Mouse (Mus musculus): ENCODE measurements around the gene Rad51b. TPM values are rescaled to one million over a fixed set of nuclear protein-coding genes. Genes with fewer than 3 reads are reported as not detected.

The Rad51b gene
- polyA plus RNA-seq, 1 experiment from 2014 or later = 8.9 TPM

DNA sequence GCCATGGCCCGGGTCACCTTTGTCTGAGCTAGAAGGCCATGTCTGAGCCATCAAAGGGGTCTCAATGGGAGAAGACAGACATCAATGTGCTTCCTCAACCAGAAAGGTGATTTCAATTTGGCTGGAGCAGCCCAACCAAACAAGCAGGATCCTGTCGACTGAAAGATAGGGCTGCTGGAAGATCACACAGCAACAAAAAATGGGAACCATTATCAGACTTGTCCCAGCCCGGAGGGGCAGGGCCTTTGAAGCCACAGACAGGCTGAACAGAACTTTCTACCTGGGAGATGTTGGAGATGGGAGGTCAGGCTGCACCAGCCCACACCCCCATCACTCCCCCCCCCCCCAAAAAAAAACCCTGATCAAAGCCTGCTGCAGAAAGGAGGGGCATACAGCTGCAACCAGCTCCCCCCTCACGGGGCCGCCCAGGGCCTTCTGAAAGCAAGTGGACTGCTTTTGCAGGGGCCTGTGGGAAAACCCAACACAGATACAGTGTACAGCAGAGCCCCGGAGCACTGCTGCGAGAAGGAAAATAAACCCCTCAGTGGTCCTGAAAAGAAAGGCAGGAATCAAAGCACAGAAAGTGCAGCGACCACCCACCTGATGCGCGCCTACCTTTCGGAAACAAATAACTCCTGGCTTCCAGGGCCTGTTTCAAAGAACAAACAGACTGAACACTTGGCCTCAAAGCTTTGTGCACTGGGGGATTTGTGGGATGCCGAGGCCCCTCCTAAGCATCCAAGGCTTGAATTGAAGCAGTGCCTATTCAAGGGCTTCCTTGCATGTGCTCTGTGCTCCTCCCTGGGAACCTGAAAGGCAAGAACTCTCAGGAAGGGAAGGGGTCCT, 542.2 kb downstream of the Rad51b start:
- H3K9ac ChIP-seq (replicated peaks; ENCODE audit: low read length) = peak overlapping the region; percentile 31; the same call in 1 of the 2 replicates
- peaks cover 69% of the 10 kb centered on the region for H3K4me1 ChIP-seq (ENCODE audit: insufficient read depth, low read length)
- H3K4me3 ChIP-seq (ENCODE audit: low read length) = no peak overlapping the region
- no peaks in the 10 kb centered on the region for H3K27me3 ChIP-seq (ENCODE audit: insufficient read depth, low read length)
- H3K36me3 ChIP-seq (ENCODE audit: insufficient read depth, low read length) = no peaks in the 10 kb centered on the region
- WGBS = 61% methylated on average over 12 of the region's 12 CpGs
- peak overlapping the region; percentile 73 for H3K27ac ChIP-seq (ENCODE audit: low read length)
- no peak overlapping the region for H3K4me2 ChIP-seq (replicated peaks; ENCODE audit: low read depth, low read length)
- H3K9me3 ChIP-seq (ENCODE audit: low read length) = no peaks in the 10 kb centered on the region
- ATAC-seq (ENCODE audit: low FRiP score, low TSS enrichment) = no peak

DNA sequence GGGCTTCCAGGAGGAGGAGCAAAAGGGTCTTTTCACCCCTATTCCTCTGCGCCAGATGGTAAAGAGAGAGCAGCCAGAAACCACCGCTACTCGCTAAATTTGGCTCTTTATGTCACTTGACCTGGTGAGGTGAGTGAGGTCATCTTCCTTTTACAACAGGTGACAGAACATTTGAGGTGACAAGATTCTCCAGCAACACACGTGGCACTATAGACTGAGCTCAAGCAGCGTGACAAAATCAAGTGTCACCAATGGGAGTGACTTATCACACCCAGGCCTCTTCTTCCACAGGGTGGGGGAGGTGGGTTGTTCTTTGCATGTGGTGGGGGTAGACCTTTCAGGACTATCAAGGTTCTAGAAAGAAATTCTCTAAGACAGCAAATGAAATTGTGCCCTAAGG, 543.4 kb downstream of the Rad51b start:
- no peaks in the 10 kb centered on the region for H3K9me3 ChIP-seq (ENCODE audit: low read length)

DNA sequence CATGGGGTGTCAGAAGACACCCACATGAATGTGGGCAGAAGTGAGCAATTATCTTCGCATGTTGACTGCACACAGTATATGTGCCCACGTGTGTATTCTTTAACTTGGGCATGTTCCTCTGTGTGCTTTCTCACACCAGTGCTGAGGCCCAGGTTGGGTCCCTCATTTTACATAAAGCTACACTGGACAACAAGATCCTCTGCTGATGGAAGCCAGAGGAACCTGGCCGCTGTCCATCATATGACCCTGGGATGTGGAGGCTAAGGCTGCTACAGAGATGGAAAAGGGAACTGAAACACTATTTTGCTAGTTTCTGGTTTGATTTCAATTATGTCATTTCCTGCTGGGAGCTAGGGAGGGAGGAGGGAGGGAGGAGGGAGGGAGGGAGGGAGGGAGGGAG, 544.2 kb downstream of the Rad51b start:
- Histone ChIP-seq H3K36me3 (ENCODE audit: insufficient read depth, low read length) (no peaks in the 10 kb centered on the region), H3K27me3 (ENCODE audit: insufficient read depth, low read length) (no peaks in the 10 kb centered on the region), H3K27ac (ENCODE audit: low read length) (peak overlapping the region; percentile 70), H3K9me3 (ENCODE audit: low read length) (no peaks in the 10 kb centered on the region), H3K4me3 (ENCODE audit: low read length) (no peak overlapping the region), H3K4me2 (replicated peaks; ENCODE audit: low read depth, low read length) (no peak overlapping the region), H3K9ac (replicated peaks; ENCODE audit: low read length) (no peak overlapping the region), H3K4me1 (ENCODE audit: insufficient read depth, low read length) (peaks cover 85% of the 10 kb centered on the region)
- WGBS = 92% methylated on average over 3 of the region's 3 CpGs
- no peak for ATAC-seq (ENCODE audit: low FRiP score, low TSS enrichment)

More for the DNA sequence above, 543.4 kb downstream of the Rad51b start:
- no peak overlapping the region for H3K4me3 ChIP-seq (ENCODE audit: low read length)
- H3K27ac ChIP-seq (ENCODE audit: low read length) = no peak overlapping the region
- WGBS = 56% methylated on average over 5 of the region's 5 CpGs
- no peaks in the 10 kb centered on the region for H3K27me3 ChIP-seq (ENCODE audit: insufficient read depth, low read length)
- H3K36me3 ChIP-seq (ENCODE audit: insufficient read depth, low read length) = no peaks in the 10 kb centered on the region
- ATAC-seq (ENCODE audit: low FRiP score, low TSS enrichment) = no peak
- no peak overlapping the region for H3K9ac ChIP-seq (replicated peaks; ENCODE audit: low read length)
- peaks cover 79% of the 10 kb centered on the region for H3K4me1 ChIP-seq (ENCODE audit: insufficient read depth, low read length)
- H3K4me2 ChIP-seq (replicated peaks; ENCODE audit: low read depth, low read length) = no peak overlapping the region

DNA sequence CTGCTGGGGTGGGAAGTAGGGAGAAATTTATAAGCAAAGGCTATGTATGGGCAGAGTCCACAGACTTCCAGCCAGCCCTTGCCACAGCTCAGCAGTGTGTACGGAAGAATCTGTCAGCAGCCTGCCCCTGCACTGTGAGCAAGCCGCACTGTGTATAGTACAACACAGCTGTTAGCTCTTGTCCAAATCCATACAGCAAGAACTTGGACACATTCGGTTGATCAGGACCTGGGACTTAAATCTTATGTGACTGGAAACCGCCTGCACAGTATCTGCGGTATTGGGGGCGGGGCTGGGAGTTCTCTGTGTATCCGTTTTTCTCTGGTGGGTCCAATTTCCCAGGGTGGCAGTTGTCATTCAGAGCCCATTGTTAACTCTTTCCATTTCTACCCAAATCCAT, 545.2 kb downstream of the Rad51b start:
- 0 out of 2 replicates have a peak overlapping the region, but pooled peaks have one; percentile 13 for H3K4me2 ChIP-seq (replicated peaks; ENCODE audit: low read depth, low read length)
- H3K36me3 ChIP-seq (ENCODE audit: insufficient read depth, low read length) = no peaks in the 10 kb centered on the region
- H3K27me3 ChIP-seq (ENCODE audit: insufficient read depth, low read length) = no peaks in the 10 kb centered on the region
- peak overlapping the region; percentile 97 for H3K27ac ChIP-seq (ENCODE audit: low read length)
- peak overlapping the region; percentile 50 for H3K9ac ChIP-seq (replicated peaks; ENCODE audit: low read length)
- peak; percentile 85 for ATAC-seq (ENCODE audit: low FRiP score, low TSS enrichment)
- WGBS = 14% methylated on average over 7 of the region's 7 CpGs
- H3K4me3 ChIP-seq (ENCODE audit: low read length) = no peak overlapping the region
- H3K4me1 ChIP-seq (ENCODE audit: insufficient read depth, low read length) = peaks cover 94% of the 10 kb centered on the region
- no peaks in the 10 kb centered on the region for H3K9me3 ChIP-seq (ENCODE audit: low read length)

DNA sequence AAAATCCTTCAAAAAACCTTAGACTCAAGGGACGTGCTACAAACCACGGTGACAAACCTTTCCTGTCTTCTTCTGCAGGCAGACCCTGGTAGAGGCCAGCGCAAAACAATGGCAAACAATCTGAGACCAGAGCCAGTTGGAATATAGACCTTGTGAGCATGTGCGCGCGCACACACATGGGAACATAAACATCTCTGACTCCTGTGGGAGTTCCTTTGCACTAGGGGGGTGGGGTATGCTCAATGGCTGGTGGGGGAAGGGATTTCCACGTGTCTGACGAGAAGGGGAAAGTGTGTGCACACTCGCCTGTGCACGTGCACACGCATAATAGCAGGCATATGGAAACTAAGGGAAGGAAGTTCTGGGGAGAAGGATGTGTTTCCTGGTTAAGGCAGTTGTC, 545.9 kb downstream of the Rad51b start:
- ATAC-seq (ENCODE audit: low FRiP score, low TSS enrichment) = no peak
- Histone ChIP-seq H3K4me2 (replicated peaks; ENCODE audit: low read depth, low read length) (0 out of 2 replicates have a peak overlapping the region, but pooled peaks have one; percentile 13), H3K27me3 (ENCODE audit: insufficient read depth, low read length) (no peaks in the 10 kb centered on the region), H3K9ac (replicated peaks; ENCODE audit: low read length) (peak overlapping the region; percentile 50), H3K9me3 (ENCODE audit: low read length) (no peaks in the 10 kb centered on the region), H3K4me3 (ENCODE audit: low read length) (no peak overlapping the region), H3K4me1 (ENCODE audit: insufficient read depth, low read length) (peaks cover 87% of the 10 kb centered on the region), H3K36me3 (ENCODE audit: insufficient read depth, low read length) (no peaks in the 10 kb centered on the region), H3K27ac (ENCODE audit: low read length) (peak overlapping the region; percentile 97)
- 54% methylated on average over 11 of the region's 11 CpGs for WGBS

DNA sequence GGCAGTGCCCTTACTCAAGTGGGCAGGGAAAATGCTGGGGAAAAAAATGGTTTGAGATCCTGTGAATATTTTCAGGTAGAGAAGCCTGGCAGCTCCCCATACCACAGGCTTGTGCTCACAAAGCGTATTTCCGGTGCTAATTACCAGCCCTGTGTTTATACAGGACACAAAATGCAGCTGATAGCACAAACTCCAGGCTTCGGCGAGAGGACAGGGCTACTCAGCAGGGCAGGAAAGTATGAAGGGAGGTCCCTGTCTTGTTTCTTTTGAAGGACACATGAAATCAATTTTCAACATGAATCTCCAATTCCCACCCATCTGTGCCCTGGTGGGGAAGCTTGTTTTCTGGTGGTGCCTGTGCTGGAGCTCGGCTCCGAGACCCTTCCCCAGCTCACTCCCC, 546.4 kb downstream of the Rad51b start:
- Histone ChIP-seq H3K9me3 (ENCODE audit: low read length) (no peaks in the 10 kb centered on the region), H3K36me3 (ENCODE audit: insufficient read depth, low read length) (no peaks in the 10 kb centered on the region), H3K4me1 (ENCODE audit: insufficient read depth, low read length) (peaks cover 86% of the 10 kb centered on the region), H3K9ac (replicated peaks; ENCODE audit: low read length) (0 out of 2 replicates have a peak overlapping the region, but pooled peaks have one; percentile 18), H3K4me2 (replicated peaks; ENCODE audit: low read depth, low read length) (no peak overlapping the region), H3K27ac (ENCODE audit: low read length) (peak overlapping the region; percentile 97), H3K4me3 (ENCODE audit: low read length) (no peak overlapping the region), H3K27me3 (ENCODE audit: insufficient read depth, low read length) (no peaks in the 10 kb centered on the region)
- WGBS = 27% methylated on average over 6 of the region's 6 CpGs
- no peak for ATAC-seq (ENCODE audit: low FRiP score, low TSS enrichment)

DNA sequence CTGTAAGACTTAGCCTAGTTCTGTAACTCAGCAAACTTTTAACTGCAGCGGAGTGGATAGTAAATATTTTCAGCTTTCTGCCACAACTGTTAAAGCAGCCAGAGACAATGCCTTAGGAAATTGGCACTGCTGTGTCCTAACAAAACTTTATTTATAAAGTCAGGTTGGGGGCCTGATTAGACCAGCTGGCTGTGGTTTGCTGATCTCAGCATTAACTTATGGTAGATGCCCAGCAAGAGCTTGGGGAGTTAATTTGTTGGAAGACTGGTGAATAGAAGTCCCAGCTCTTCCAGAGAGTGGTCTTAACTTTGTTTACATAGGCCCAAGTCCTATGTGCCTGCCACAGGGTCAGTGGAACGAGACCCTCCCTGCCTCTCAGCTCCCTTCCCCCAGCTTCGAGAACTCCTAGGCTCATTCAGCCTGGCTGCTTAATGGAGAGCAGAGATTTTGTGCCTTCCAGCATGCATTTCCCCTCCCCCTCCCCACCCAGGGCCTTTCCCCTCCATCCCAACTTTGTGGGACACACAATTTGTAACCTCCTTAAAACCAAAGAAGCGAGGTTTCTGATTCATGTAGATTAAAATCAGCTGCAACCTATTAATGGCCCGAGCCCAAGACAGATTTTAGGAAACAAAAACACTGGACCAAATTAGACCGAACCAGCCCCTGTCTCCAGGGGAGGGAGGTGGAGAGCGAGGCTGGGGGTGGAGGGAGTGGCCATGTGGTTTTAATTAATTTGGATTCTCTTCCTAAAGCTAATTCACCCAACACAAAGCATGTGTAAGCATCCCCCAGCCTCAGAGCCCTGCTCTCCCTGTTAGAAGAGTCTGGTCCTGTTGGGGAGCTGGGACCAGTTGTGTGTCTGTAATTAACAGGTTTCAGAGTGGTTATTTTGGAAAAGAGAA, 549.4 kb downstream of the Rad51b start:
- WGBS = 37% methylated on average over 7 of the region's 7 CpGs
- ATAC-seq (ENCODE audit: low FRiP score, low TSS enrichment) = no peak
- Histone ChIP-seq H3K4me2 (replicated peaks; ENCODE audit: low read depth, low read length) (no peak overlapping the region), H3K9me3 (ENCODE audit: low read length) (no peaks in the 10 kb centered on the region), H3K4me1 (ENCODE audit: insufficient read depth, low read length) (peaks cover 66% of the 10 kb centered on the region), H3K27ac (ENCODE audit: low read length) (peak overlapping the region; percentile 61), H3K36me3 (ENCODE audit: insufficient read depth, low read length) (no peaks in the 10 kb centered on the region), H3K4me3 (ENCODE audit: low read length) (no peak overlapping the region), H3K27me3 (ENCODE audit: insufficient read depth, low read length) (no peaks in the 10 kb centered on the region), H3K9ac (replicated peaks; ENCODE audit: low read length) (no peak overlapping the region; the same call in 1 of the 2 replicates)

DNA sequence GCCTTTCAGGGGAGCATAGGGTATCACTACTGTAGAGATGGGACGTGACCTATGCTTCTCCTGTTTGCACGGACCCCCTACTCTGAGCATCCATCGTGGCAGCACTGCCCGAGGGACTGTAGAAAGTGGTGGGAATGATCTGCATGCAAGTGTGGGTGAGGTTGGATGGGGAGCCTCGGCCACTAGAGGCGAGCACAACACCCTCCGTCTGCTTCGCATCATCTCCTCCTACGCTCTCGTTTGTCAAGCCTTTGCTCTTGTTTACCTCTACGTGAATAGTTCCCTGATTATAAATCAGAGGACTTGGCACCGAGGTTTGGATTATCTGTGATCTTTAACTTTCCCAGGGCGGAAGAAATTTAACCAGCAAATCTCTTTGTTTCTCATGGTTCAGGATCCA, 551.5 kb downstream of the Rad51b start:
- peak overlapping the region; percentile 44; the same call in 1 of the 2 replicates for H3K27ac ChIP-seq (ENCODE audit: low read length)
- H3K27me3 ChIP-seq (ENCODE audit: insufficient read depth, low read length) = no peaks in the 10 kb centered on the region
- H3K36me3 ChIP-seq (ENCODE audit: insufficient read depth, low read length) = no peaks in the 10 kb centered on the region
- peaks cover 5% of the 10 kb centered on the region; the same call in 1 of the 2 replicates for H3K9me3 ChIP-seq (ENCODE audit: low read length)
- H3K4me3 ChIP-seq (ENCODE audit: low read length) = no peak overlapping the region
- ATAC-seq (ENCODE audit: low FRiP score, low TSS enrichment) = no peak
- no peak overlapping the region for H3K9ac ChIP-seq (replicated peaks; ENCODE audit: low read length)
- 27% methylated on average over 13 of the region's 13 CpGs for WGBS
- peaks cover 46% of the 10 kb centered on the region for H3K4me1 ChIP-seq (ENCODE audit: insufficient read depth, low read length)
- no peak overlapping the region for H3K4me2 ChIP-seq (replicated peaks; ENCODE audit: low read depth, low read length)

DNA sequence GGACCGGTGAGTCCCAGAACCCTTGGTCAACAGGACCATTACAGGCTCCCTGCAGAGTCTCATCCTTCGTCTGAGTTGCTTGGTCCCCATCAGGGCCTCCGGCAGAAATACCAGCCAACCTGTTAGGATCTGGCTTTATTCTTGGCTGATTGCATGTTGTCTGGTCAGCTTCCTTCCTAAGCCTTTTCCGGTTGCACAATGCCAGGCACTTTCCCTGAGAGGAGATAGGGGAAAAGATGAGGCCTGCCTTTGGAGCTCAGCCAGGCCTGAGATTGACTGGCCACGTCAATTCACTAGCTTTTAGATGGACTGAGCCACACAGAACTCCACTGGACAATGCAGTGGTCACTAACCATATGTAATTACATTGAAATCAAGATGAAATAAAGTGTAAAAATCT, 552.9 kb downstream of the Rad51b start:
- peaks cover 5% of the 10 kb centered on the region; the same call in 1 of the 2 replicates for H3K9me3 ChIP-seq (ENCODE audit: low read length)
- H3K36me3 ChIP-seq (ENCODE audit: insufficient read depth, low read length) = no peaks in the 10 kb centered on the region
- no peak overlapping the region for H3K27ac ChIP-seq (ENCODE audit: low read length)
- no peak overlapping the region for H3K4me2 ChIP-seq (replicated peaks; ENCODE audit: low read depth, low read length)
- ATAC-seq (ENCODE audit: low FRiP score, low TSS enrichment) = no peak
- no peaks in the 10 kb centered on the region for H3K27me3 ChIP-seq (ENCODE audit: insufficient read depth, low read length)
- no peak overlapping the region for H3K4me3 ChIP-seq (ENCODE audit: low read length)
- WGBS = 81% methylated on average over 5 of the region's 5 CpGs
- H3K4me1 ChIP-seq (ENCODE audit: insufficient read depth, low read length) = peaks cover 44% of the 10 kb centered on the region
- H3K9ac ChIP-seq (replicated peaks; ENCODE audit: low read length) = no peak overlapping the region
